Mouse (Mus musculus) liver, adult (tissue): ENCODE measurements at regions not wholly inside any gene's neighbourhood (a gene's known extent, or its start where the extent isn't known, plus 50 kb on each side); places are given as distances from the start of the nearest gene placed in this dataset.

Source experiments
- GATA4 ChIP-seq: IDR thresholded peaks from 2 replicates; pipeline ENCODE4 v1.6.1; 2014; ENCODE audit warnings: mild to moderate bottlenecking, low read length; ENCODE audit not compliant: insufficient replicate concordance

DNA sequence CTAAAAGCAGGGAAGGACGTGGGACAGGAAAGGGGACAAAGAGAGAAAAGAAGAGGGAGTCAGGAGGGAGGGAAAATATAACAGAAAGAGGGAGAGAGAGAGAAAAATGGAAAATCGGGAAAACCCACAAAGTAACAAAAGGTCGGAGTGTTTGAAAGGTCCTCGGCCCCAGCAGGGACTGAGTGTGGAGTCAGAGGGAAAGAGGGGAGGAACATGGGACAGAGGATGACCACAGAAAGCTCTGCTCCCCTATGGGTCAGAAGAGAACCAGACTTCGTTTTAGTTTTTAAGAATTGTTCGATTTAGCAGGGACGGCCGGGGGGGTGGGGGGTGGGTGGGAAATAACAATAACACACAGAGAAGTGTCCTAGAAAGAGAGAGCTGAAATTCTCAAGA, 283.7 kb downstream of the Ndfip2 start:
- no peak for TF ChIP-seq GATA4

DNA sequence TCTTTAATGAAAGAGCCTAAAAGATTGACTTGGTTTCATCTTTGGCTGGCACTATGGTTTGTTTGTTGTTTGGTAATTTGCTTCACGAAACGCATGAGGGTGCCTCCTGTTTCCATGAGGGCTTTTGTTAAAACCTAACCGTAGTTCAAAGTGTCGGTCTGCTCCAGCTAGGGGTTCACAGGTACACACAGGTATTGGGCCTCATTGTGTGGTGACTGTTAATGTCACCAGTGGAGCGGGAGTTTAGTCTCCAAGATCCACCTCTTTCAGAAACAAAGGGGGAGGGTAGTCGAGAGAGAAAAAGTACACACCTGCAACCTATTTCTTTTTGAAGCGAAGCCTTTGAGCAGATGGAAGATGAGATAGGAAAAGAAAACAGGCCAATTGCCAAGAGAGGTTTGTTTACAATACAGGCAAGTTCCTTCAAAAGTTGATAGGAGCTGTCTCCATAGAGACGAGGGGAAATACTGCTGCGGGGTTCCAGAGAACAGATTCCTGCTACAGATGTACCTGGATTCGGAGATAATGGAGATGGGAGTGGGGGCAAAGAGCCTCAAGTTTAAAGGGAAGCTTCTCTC, 273.9 kb downstream of the Ndfip2 start:
- no peak for TF ChIP-seq GATA4

DNA sequence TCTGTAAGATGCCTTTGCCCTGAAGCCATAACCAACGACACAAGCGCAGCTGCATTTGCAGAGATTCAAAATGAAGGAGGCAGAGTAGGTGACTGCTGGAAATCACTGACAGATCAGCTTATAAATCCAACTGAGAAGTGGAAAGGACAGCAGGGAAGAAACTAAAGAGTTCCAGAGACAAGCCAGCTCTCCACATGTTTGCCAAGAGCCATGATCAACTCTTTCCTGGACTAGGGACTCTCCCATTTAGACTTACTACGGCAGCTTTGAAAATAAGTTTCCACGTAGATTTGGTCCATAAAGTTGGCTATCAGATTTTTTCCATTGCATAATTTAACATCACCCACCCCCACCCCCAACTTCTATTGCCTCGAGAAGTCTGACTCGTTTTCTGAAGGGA, 269.7 kb downstream of the Ndfip2 start:
- no peak for TF ChIP-seq GATA4

DNA sequence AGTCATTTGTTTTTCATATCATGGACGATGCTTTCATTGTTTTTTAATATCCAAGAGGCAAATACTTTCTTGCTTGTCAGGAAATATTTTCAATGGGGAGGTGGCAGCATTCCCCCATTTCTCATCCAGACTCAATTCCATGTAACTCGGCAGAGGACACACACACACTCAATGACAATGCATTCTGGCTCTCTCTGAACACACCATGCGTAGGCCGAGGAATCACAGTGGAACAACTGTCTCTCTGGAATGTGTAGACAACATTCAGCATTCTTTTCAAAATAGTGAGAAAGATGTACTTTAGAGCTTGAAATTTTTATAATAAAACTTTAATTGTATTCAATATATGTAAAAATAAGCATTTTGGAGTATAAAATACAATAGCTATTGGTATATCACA, 265.5 kb downstream of the Ndfip2 start:
- no peak for TF ChIP-seq GATA4

DNA sequence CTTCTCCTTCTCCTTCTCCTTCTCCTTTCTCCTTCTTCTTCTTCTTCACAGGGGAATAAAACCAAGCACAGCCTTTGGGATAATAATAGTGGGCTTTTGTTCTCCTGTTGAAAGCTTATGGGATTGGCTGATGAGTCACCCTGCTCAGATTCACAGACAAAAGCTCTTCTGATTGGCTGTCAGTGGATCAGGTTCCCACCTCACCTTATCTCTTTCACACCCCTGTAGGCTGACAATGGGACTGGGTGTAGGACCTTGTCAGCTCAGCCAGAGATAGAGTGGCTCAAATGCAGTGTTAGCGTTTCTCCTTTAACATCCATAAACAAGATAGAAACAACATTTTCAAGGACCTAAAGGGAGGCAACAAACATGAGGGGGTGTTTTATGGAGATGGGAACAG, 263.9 kb downstream of the Ndfip2 start:
- no peak for TF ChIP-seq GATA4

DNA sequence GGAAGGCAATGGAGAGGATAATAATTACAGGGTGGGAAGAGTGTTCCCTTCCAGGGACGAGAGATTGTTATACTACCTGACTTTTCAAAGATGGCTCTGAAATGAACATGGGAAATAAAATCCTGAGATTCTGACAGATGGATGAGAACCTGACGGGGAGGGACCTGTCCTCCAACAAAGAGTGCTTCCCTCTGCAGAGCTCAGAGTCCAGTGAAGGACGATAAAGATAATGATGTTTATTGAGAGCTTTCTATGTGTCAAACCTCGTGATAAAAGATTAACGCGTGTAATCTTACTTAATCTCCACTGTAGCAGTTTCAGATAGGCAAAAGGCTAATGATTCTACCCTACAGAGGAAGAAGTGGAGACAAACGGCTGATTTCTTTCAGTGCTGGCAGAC, 260.3 kb downstream of the Ndfip2 start:
- no peak for TF ChIP-seq GATA4

DNA sequence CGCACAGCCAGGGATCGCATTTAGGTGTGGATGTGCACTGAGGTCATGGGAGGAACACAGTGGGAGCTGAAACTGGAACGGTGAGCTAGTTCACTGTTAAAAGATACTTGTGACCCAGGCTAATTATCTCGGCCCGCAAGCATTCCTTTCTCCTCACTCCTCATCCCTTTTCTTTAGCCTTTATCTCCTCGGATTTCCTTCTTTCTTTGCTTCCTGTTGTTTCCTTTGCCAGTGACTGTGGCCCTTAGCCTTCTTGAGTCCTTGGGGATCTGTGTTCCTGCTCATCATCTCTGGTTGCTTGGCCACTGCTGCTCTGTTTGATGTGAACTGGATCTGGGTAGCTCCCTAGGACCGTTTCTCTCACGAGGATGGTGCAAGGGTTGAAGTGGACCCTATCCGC, 256.0 kb downstream of the Ndfip2 start:
- TF ChIP-seq GATA4 = peak; percentile 80

DNA sequence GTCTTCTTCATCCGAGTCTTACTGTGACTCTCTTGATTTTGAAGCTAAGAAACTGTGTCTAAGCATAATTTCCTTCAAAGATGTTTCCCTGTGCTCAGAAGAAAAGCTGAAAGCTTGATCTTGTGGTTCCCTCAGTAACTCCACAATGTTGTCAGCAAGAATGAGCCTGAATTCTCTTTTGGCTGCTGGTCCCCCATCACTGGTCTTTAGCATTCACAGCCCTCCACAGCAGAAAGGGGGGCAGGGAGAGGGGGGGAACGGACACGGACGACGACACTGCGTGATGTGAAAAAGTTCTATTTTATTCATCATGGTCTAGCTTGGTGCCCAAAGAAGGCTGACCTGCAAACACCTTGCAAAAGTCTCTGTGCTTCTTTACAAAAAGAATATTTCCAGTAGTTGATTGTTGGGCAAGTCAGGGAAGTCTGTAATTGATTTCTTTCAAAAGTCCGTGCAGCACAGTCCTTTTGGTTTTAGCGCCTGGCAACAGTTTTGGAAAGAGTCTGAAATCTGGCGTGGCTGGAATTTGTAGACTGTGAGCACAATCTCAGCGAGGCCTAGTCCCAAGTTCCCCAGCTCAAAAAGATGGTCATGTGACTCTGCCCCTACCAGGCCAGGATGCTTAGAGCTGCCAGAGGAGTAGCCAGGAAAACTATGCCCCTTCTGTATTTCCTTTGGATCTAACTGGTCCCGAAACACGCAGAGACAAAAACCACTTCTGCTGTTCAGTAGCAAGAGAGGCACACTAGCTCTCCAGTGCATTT, 254.7 kb downstream of the Ndfip2 start:
- no peak for TF ChIP-seq GATA4

DNA sequence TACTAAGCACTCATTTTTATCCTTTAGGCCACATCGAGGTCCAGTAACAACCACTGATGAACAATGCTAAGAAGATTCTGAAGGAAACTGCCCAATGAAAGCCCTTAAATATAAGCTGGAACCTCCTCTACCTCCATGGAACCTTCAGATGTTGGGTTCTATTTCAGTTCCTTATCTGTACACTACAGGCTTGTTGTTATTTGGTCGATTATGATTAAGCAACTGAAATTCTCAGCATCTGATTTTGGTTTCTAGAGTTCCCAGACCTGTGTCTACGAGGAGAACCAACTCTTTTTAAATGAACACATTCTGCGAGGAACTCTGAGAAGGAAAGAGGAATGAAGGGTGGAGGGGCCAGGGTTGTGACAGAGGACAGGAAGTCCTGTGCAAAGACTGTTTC, 253.5 kb downstream of the Ndfip2 start:
- TF ChIP-seq GATA4 = no peak

DNA sequence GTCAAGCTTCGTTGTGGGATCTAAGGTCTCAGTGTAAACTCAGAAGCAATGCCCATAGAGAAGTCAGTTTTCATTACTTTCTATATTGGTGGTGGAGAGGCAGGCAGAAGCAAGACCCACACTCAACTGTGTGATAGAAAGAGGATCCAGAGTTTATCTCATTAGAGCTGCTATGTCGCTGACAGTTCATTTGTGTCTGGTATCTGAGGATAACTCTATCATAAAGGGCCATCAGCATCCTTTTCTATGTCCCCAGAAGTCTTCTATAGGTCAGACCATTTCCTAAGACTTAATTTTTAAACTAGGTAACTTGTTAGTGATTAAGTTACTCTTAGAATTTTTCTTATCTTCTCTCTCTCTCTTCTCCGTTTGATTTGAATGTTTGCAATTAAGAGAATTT, 252.8 kb downstream of the Ndfip2 start:
- TF ChIP-seq GATA4 = no peak

DNA sequence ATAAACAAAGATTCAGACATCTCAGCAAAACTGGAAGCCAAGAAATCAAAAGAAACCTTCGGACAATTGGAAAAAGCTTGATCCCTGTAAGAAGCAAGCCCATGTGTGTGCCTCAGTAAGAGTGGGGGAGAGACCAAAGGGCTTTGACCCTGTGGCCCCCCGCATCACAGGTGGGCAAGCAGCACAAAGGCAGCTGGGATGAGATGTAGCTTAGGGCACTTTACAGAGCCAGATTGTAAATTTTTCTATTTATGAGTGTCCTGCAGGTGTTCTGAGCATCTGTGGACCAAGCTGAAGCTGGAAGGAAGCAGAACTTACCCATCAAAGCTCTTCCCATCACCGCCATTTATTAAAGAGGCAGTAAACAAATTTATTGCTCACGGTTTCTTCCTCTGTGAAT, 246.9 kb downstream of the Ndfip2 start:
- no peak for TF ChIP-seq GATA4

DNA sequence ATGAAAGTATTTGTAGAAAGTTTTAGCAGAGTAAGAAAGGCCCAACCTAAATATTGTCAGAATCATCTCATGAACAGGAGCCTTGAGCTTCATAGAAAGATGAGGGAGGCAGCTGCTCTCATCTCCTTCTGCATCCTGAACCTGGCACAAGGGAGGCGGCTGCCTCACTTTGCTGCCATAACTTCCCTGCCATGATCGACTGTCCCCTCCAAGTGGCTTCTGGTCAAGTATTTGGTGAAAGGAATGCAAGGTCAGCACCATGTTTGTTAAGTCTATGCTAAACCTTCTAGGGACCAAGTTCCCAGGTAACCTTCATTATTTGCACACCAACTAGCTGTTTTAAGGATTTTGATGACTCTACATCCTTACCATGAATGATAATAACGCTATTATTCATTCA, 246.0 kb downstream of the Ndfip2 start:
- TF ChIP-seq GATA4 = no peak

DNA sequence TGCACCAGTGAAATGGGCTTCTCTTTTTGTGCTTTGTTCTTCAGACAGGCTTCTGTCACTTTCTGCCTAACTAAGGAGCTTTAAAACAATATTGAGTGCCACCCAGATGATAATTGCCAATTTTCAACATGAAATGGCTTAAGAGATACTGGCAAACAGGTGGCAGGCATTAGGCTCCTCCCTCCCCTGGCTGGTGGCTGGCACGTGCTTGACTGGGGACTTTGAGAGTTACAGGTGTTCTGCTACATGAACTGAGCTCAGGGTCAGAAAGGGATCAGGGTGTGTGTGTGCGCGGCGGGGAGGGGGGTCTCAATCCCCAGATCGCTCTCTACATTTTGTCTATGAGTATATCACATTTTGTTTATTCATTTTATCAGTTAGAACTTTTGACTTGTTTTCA, 245.4 kb downstream of the Ndfip2 start:
- no peak for TF ChIP-seq GATA4

DNA sequence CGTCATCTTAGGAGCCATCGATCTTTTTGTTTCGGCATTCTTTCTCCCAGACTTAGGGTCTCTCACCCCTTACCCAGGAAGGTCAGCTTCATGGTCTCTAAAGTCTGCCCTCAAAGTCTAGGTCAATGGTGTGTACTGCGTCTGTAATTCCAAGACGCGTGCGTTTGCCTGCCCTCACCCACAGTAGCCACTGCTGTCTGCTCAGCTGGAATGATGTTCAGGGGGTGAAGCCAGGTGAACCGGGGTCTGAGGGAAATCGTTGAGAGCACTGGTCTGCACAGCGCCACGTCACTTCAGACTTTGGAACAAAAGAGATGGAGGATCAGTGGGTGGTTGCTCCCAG, 244.2 kb downstream of the Ndfip2 start:
- TF ChIP-seq GATA4 = no peak

DNA sequence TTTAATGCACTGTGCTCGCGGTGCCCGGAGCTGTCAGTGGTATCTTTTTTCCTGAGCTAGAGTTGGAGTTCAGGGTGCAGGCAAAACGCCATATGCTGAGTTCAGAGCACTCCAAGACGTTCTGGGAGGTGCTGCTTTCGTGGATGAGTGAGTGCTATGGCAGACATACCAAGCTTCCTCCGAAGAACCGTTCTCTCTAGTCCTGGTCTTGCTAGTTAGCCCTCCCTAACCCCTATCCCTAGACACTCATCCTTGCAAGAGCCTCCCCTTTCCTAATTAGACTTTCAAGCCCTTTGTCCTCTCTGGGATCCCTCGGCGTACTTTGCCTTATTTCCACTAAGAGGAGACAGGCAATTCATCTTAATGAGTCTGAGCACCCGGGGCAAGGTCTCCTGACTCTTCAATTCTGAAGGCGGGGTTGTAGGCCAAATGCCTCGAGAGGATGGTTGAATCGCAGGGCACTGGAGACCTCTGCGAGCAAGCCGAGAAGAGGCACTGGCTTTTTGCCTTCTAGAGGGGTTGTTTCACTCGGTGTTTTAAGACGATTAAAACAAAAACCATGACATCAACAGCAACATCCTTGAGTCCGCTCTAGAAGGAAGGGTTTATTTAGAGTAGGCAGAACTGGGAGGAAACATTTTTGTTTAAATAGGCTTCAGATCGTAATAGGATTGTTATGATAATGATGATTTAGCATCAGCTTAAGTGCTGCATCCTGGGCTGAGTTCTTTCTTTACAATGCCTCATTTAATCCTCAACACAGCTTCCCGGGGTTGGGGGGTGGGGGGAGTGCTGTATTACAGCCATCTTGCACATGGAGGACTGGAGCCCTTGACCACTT, 243.6 kb downstream of the Ndfip2 start:
- no peak for TF ChIP-seq GATA4

DNA sequence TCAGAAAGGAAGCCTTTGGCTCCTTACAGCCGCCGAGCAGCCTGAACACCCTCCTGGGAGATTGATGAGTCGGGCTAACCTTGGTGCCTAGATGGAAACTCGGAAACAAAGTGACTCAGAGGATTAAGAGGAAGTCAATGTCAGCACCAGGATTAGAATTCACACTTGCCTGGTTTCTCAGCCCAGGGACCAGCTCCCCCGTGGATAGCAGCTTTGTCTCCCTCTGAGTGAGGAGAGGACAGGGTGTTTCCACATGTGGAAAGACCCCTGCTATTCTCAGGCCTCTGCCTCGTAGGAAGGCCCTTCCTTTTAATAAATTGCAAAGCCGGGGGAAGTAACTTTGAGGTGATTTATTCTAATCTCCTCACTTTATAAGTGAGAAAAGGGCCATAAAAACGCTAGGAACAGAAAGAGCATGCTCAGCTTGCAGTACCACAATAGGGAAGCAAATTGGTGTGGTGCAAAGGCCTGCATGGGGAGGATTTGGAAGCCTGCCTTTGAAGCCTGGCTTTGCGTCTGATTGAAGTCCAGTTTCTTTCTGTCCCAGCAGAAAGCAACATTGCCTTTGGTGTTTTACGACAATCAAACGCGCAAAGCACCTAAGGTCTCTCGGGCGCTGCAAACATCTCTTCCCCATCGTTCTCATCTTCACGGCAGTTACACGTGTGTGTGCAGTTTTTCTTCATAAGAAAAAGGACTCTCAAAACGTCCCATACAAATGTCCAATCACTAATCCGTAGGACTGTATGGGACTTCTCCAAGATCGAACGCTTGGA, 242.8 kb downstream of the Ndfip2 start:
- no peak for TF ChIP-seq GATA4

DNA sequence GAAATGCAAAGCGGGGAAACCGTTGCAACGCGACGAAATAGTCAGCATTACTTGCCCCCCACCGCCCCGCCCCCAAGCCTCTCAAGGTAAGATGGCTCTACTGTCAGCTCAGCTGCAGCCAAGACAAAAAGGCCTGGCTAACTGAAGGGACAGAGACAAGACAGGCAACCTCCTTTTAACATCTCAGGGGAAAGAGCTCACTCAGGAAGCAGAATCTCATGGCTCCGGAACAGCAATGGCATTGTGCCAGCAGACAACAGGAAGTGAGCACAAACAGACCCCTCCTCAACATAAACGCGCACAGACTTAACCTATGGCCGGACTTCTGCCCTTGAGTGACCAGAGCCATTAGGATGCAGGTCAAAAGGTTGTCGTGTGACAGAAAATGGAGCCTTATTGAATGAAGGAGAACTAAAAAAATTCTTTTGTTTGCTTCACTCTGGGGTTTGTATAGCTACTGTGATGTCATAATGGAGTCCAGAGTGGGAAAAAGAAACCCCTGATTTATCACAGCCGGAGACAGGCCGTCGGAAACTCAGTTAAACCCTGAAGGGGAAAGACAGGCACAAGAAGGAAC, 241.0 kb downstream of the Ndfip2 start:
- no peak for TF ChIP-seq GATA4
